Mouse (Mus musculus): ENCODE results near the gene Ppm1l. TPM values are rescaled to one million over a fixed set of nuclear protein-coding genes. Genes with fewer than 3 reads are reported as not detected.
"Not testable (repeated sequence)": the region's sequence is repeated elsewhere in the genome, so short reads cannot be mapped to it uniquely, and the experiment has no call there.

Ppm1l gene
- polyA plus RNA-seq, 1 experiment from 2014 or later, result 5.6 TPM

DNA sequence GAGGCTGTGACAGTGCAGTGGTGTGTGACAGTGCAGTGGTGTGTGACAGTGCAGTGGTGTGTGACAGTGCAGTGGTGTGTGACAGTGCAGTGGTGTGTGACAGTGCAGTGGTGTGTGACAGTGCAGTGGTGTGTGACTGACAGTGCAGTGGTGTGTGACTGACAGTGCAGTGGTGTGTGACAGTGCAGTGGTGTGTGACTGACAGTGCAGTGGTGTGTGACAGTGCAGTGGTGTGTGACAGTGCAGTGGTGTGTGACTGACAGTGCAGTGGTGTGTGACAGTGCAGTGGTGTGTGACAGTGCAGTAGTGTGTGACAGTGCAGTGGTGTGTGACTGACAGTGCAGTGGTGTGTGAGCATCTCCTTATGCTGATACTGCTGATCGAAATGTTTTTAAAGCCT lies 248.9 kb downstream of the Ppm1l start:
- H3K4me1 ChIP-seq (ENCODE audit: control insufficient read depth, insufficient read depth, low read length); H3K36me3 ChIP-seq (ENCODE audit: control insufficient read depth, insufficient read depth, low read length); H3K4me3 ChIP-seq (ENCODE audit: low read depth, low read length); H3K27me3 ChIP-seq (ENCODE audit: control insufficient read depth, insufficient read depth, low read length); H3K9me3 ChIP-seq (replicated peaks; ENCODE audit: control insufficient read depth, low read length); H3K9ac ChIP-seq (ENCODE audit: low read depth, low read length); H3K27ac ChIP-seq (ENCODE audit: low read depth, low read length); ATAC-seq (replicated peaks; ENCODE audit: insufficient number of reproducible peaks, low FRiP score, low TSS enrichment); H3K4me2 ChIP-seq: not testable (repeated sequence)
- whole genome bisulfite sequencing (ENCODE audit: insufficient replicate concordance), result 94% methylated on average over 1 of the region's 1 CpGs

DNA sequence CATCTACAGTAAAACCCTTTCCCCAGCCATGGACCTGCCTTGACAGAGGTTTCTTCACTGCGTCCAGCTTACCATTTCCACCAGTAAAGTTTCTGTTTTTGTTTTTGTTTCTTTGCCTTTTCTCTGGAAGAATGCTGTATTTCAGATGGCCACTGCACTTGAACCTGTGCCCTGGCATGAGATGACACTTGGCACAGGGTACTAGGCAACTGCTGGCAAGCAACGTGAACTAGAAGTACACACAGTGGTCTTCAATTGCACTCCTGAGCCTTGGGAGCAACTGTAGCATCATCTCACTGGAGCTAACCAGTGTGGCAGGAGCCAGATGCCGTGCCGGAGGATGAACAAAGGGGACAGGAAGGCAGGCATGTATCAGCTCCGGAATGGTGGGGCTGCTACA lies 255.9 kb downstream of the Ppm1l start:
- no peak for ATAC-seq (replicated peaks; ENCODE audit: insufficient number of reproducible peaks, low FRiP score, low TSS enrichment)
- Histone ChIP-seq H3K4me1 (ENCODE audit: control insufficient read depth, insufficient read depth, low read length) (no peaks in the 10 kb centered on the region), H3K4me2 (no peak overlapping the region), H3K4me3 (ENCODE audit: low read depth, low read length) (no peak overlapping the region), H3K27ac (ENCODE audit: low read depth, low read length) (no peak overlapping the region), H3K9me3 (replicated peaks; ENCODE audit: control insufficient read depth, low read length) (no peaks in the 10 kb centered on the region), H3K36me3 (ENCODE audit: control insufficient read depth, insufficient read depth, low read length) (peaks cover 1% of the 10 kb centered on the region; the same call in 1 of the 2 replicates), H3K27me3 (ENCODE audit: control insufficient read depth, insufficient read depth, low read length) (no peaks in the 10 kb centered on the region), H3K9ac (ENCODE audit: low read depth, low read length) (no peak overlapping the region)
- WGBS (ENCODE audit: insufficient replicate concordance), result 86% methylated on average over 5 of the region's 5 CpGs

DNA sequence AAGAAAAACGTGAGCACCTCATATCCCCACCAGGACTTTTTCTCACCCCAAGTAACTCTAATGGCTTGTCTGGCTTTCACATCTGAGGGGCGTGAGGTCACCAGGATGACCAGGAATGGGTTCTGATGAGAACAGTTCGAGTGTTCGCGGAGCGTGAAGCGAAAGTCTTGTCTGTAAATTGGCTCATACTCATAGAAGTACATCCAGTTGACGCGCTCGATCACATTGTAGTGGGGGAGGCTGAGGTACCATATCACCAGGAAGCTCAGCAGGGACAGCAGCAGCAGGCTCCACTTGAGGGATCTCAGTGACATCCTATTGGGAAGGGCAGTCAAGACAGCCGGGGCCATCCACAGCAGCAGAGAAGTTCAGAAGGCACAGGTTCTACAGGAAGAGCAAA lies 258.9 kb downstream of the Ppm1l start:
- H3K4me1 ChIP-seq (ENCODE audit: control insufficient read depth, insufficient read depth, low read length), result no peaks in the 10 kb centered on the region
- H3K27ac ChIP-seq (ENCODE audit: low read depth, low read length), result no peak overlapping the region
- no peak overlapping the region for H3K9ac ChIP-seq (ENCODE audit: low read depth, low read length)
- H3K9me3 ChIP-seq (replicated peaks; ENCODE audit: control insufficient read depth, low read length), result no peaks in the 10 kb centered on the region
- no peak overlapping the region for H3K4me3 ChIP-seq (ENCODE audit: low read depth, low read length)
- ATAC-seq (replicated peaks; ENCODE audit: insufficient number of reproducible peaks, low FRiP score, low TSS enrichment), result no peak
- peaks cover 3% of the 10 kb centered on the region; the same call in 1 of the 2 replicates for H3K36me3 ChIP-seq (ENCODE audit: control insufficient read depth, insufficient read depth, low read length)
- 90% methylated on average over 11 of the region's 11 CpGs for WGBS (ENCODE audit: insufficient replicate concordance)
- H3K4me2 ChIP-seq, result no peak overlapping the region
- H3K27me3 ChIP-seq (ENCODE audit: control insufficient read depth, insufficient read depth, low read length), result no peaks in the 10 kb centered on the region

GRCm38 (mm10) chr3:69576715-69577114 lies 260.1 kb downstream of the Ppm1l start:
- no peaks in the 10 kb centered on the region for H3K9me3 ChIP-seq (replicated peaks; ENCODE audit: control insufficient read depth, low read length)
- no peak overlapping the region for H3K9ac ChIP-seq (ENCODE audit: low read depth, low read length)
- no peaks in the 10 kb centered on the region for H3K27me3 ChIP-seq (ENCODE audit: control insufficient read depth, insufficient read depth, low read length)
- H3K4me1 ChIP-seq (ENCODE audit: control insufficient read depth, insufficient read depth, low read length), result no peaks in the 10 kb centered on the region
- H3K36me3 ChIP-seq (ENCODE audit: control insufficient read depth, insufficient read depth, low read length), result peaks cover 3% of the 10 kb centered on the region; the same call in 1 of the 2 replicates
- no peak overlapping the region for H3K4me2 ChIP-seq
- H3K27ac ChIP-seq (ENCODE audit: low read depth, low read length), result no peak overlapping the region
- WGBS (ENCODE audit: insufficient replicate concordance), result 69% methylated on average over 3 of the region's 3 CpGs
- ATAC-seq (replicated peaks; ENCODE audit: insufficient number of reproducible peaks, low FRiP score, low TSS enrichment), result no peak
- no peak overlapping the region for H3K4me3 ChIP-seq (ENCODE audit: low read depth, low read length)

DNA sequence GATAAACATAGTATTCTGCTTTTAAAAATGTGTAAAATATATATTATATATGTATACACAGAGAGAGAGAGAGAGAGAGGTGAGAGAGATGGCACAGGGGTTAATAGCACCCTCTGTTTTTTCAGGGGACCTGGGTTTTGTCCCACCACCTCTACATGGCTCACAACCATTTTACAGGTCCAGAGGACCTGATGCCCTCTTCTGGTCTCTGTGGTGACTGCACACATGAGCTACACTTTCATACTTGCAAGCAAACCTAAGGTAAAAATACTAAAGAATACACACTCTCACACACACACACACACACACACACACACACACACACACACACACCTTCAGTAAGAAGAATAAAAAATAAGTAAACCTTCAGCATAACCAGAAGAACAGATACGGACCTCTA lies 262.1 kb downstream of the Ppm1l start:
- H3K27ac ChIP-seq (ENCODE audit: low read depth, low read length), result no peak overlapping the region
- peaks cover 3% of the 10 kb centered on the region; the same call in 1 of the 2 replicates for H3K36me3 ChIP-seq (ENCODE audit: control insufficient read depth, insufficient read depth, low read length)
- no peaks in the 10 kb centered on the region for H3K27me3 ChIP-seq (ENCODE audit: control insufficient read depth, insufficient read depth, low read length)
- 82% methylated on average over 1 of the region's 1 CpGs for whole genome bisulfite sequencing (ENCODE audit: insufficient replicate concordance)
- ATAC-seq (replicated peaks; ENCODE audit: insufficient number of reproducible peaks, low FRiP score, low TSS enrichment), result no peak
- H3K4me1 ChIP-seq (ENCODE audit: control insufficient read depth, insufficient read depth, low read length), result no peaks in the 10 kb centered on the region
- H3K9ac ChIP-seq (ENCODE audit: low read depth, low read length), result no peak overlapping the region
- H3K4me2 ChIP-seq, result no peak overlapping the region
- no peak overlapping the region for H3K4me3 ChIP-seq (ENCODE audit: low read depth, low read length)
- no peaks in the 10 kb centered on the region for H3K9me3 ChIP-seq (replicated peaks; ENCODE audit: control insufficient read depth, low read length)

GRCm38 (mm10) chr3:69583798-69584197 lies 267.1 kb downstream of the Ppm1l start:
- H3K9me3 ChIP-seq (replicated peaks; ENCODE audit: control insufficient read depth, low read length), result no peaks in the 10 kb centered on the region
- H3K27me3 ChIP-seq (ENCODE audit: control insufficient read depth, insufficient read depth, low read length), result no peaks in the 10 kb centered on the region
- no peak overlapping the region for H3K4me2 ChIP-seq
- peaks cover 7% of the 10 kb centered on the region; the same call in 1 of the 2 replicates for H3K4me1 ChIP-seq (ENCODE audit: control insufficient read depth, insufficient read depth, low read length)
- 91% methylated on average over 1 of the region's 1 CpGs for WGBS (ENCODE audit: insufficient replicate concordance)
- H3K36me3 ChIP-seq (ENCODE audit: control insufficient read depth, insufficient read depth, low read length), result no peaks in the 10 kb centered on the region
- H3K9ac ChIP-seq (ENCODE audit: low read depth, low read length), result no peak overlapping the region
- no peak overlapping the region for H3K27ac ChIP-seq (ENCODE audit: low read depth, low read length)
- no peak for ATAC-seq (replicated peaks; ENCODE audit: insufficient number of reproducible peaks, low FRiP score, low TSS enrichment)
- no peak overlapping the region for H3K4me3 ChIP-seq (ENCODE audit: low read depth, low read length)

GRCm38 (mm10) chr3:69588101-69588760 lies 271.6 kb downstream of the Ppm1l start:
- Histone ChIP-seq H3K9ac (ENCODE audit: low read depth, low read length) (no peak overlapping the region), H3K27me3 (ENCODE audit: control insufficient read depth, insufficient read depth, low read length) (no peaks in the 10 kb centered on the region), H3K27ac (ENCODE audit: low read depth, low read length) (peak overlapping the region; percentile 83), H3K36me3 (ENCODE audit: control insufficient read depth, insufficient read depth, low read length) (no peaks in the 10 kb centered on the region), H3K4me1 (ENCODE audit: control insufficient read depth, insufficient read depth, low read length) (peaks cover 7% of the 10 kb centered on the region; the same call in 1 of the 2 replicates), H3K4me2 (peak overlapping the region; percentile 50), H3K4me3 (ENCODE audit: low read depth, low read length) (peak overlapping the region; percentile 6; the same call in 1 of the 2 replicates), H3K9me3 (replicated peaks; ENCODE audit: control insufficient read depth, low read length) (no peaks in the 10 kb centered on the region)
- ATAC-seq (replicated peaks; ENCODE audit: insufficient number of reproducible peaks, low FRiP score, low TSS enrichment), result peak; percentile 84
- 10% methylated on average over 10 of the region's 10 CpGs for WGBS (ENCODE audit: insufficient replicate concordance)

DNA sequence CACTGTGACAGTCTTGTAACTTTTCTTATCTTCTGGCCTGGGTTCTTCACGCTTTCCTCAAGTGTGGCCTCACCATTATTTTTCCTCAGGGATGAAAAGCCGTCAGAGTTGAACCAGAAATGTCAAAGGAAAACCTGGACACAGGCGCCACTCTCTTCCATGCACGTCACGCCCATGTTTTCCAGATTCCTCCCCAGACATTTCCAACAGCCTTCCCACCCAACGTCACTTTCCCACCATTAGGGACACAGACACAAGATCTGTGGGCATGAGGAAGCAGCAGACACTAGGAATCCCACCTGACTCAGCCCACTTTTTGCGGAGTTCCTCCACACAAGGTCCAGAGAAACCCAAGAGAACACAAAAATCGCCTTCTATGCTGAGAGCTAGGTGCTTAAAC lies 276.8 kb downstream of the Ppm1l start:
- Histone ChIP-seq H3K27ac (ENCODE audit: low read depth, low read length) (no peak overlapping the region), H3K9ac (ENCODE audit: low read depth, low read length) (no peak overlapping the region), H3K4me1 (ENCODE audit: control insufficient read depth, insufficient read depth, low read length) (0 out of 2 replicates have a peak, but pooled peaks cover under 1% of the 10 kb centered on the region), H3K36me3 (ENCODE audit: control insufficient read depth, insufficient read depth, low read length) (no peaks in the 10 kb centered on the region), H3K27me3 (ENCODE audit: control insufficient read depth, insufficient read depth, low read length) (no peaks in the 10 kb centered on the region), H3K9me3 (replicated peaks; ENCODE audit: control insufficient read depth, low read length) (no peaks in the 10 kb centered on the region), H3K4me3 (ENCODE audit: low read depth, low read length) (no peak overlapping the region), H3K4me2 (no peak overlapping the region)
- no peak for ATAC-seq (replicated peaks; ENCODE audit: insufficient number of reproducible peaks, low FRiP score, low TSS enrichment)
- WGBS (ENCODE audit: insufficient replicate concordance), result 79% methylated on average over 8 of the region's 8 CpGs

DNA sequence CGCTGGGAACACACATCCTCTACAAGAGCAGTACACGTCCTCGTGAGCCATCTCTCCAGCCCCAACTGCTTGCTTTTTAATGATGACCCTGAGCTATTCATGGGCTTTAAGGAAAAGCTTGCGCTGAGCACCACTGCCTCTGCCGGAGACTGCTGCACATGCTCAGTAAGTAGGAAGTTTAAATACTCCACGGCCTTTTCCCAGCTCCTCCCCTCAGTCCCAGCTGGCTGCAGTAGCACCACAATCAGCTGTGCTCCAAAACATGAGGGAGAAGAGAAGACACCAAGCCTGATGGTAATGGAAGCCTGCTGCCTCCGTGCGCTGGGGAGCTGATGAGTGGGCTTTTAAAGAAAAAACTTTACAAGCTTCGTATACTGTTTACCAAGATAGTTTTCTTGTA lies 277.4 kb downstream of the Ppm1l start:
- Histone ChIP-seq H3K4me2 (no peak overlapping the region), H3K36me3 (ENCODE audit: control insufficient read depth, insufficient read depth, low read length) (no peaks in the 10 kb centered on the region), H3K27ac (ENCODE audit: low read depth, low read length) (no peak overlapping the region), H3K9ac (ENCODE audit: low read depth, low read length) (no peak overlapping the region), H3K4me3 (ENCODE audit: low read depth, low read length) (no peak overlapping the region), H3K27me3 (ENCODE audit: control insufficient read depth, insufficient read depth, low read length) (no peaks in the 10 kb centered on the region), H3K9me3 (replicated peaks; ENCODE audit: control insufficient read depth, low read length) (no peaks in the 10 kb centered on the region), H3K4me1 (ENCODE audit: control insufficient read depth, insufficient read depth, low read length) (no peaks in the 10 kb centered on the region)
- ATAC-seq (replicated peaks; ENCODE audit: insufficient number of reproducible peaks, low FRiP score, low TSS enrichment), result no peak
- 70% methylated on average over 9 of the region's 9 CpGs for WGBS (ENCODE audit: insufficient replicate concordance)
